ENCODE assay signal across 8 mouse cellular contexts in genomic region chr13:109116342-109117201, GRCm38 (mm10).
A peak's percentile ranks its signal among the peaks of the same experiment; 100 is the strongest.
DNase-seq lines count a peak whose midpoint lies in the region; ATAC-seq and TF ChIP-seq lines count a peak whose summit lies in the region.

No protein-coding gene starts in this region.

- peak; percentile 57 for TF ChIP-seq CTCF in lung, embryonic 14.5 days (IDR thresholded peaks at IDR 0.05; ENCODE audit: low read depth)
- no peak for TF ChIP-seq CTCF in lung, adult 2 months (IDR thresholded peaks at IDR 0.05; ENCODE audit: insufficient read depth, low read length)

- DNase-seq in lung, embryonic 14.5 days = peak; percentile 77
- DNase-seq in lung, adult 2 months = no peak
- DNase-seq in cerebellum, postnatal 14 days = peak; percentile 87 to 90
- peak; percentile 22 to 59 for DNase-seq in frontal cortex, postnatal 14 days (ENCODE audit: low spot score in 2 of 2)
- peak; percentile 26 for DNase-seq in liver
- no peak for DNase-seq in T-cell, adult 2 months (ENCODE audit: low spot score)

- H3K9me3 ChIP-seq in lung, embryonic 14.5 days (ENCODE audit: low read depth, low read length) = no peaks in the 10 kb centered on the region
- no peaks in the 10 kb centered on the region for H3K9me3 ChIP-seq in kidney, embryonic 15.5 days (replicated peaks)
- H3K9me3 ChIP-seq in neural tube, embryonic 13.5 days = no peaks in the 10 kb centered on the region

- H3K4me2 ChIP-seq in lung, embryonic 14.5 days = peak overlapping the region; percentile 74
- H3K4me2 ChIP-seq in kidney, embryonic 15.5 days = peak overlapping the region; percentile 98
- peak overlapping the region; percentile 95 for H3K4me2 ChIP-seq in neural tube, embryonic 13.5 days

- peak overlapping the region; percentile 37 for H3K4me3 ChIP-seq in lung, embryonic 14.5 days (ENCODE audit: low read depth, low read length)
- H3K4me3 ChIP-seq in lung, adult 2 months (replicated peaks; ENCODE audit: extremely low read depth, low read depth, low read length) = no peak overlapping the region
- peak overlapping the region; percentile 50 for H3K4me3 ChIP-seq in kidney, embryonic 15.5 days (replicated peaks)
- peak overlapping the region; percentile 73 for H3K4me3 ChIP-seq in neural tube, embryonic 13.5 days

- H3K27me3 ChIP-seq in lung, embryonic 14.5 days (ENCODE audit: insufficient read depth, low read length) = peaks cover 18% of the 10 kb centered on the region
- H3K27me3 ChIP-seq in kidney, embryonic 15.5 days = peaks cover 19% of the 10 kb centered on the region
- peaks cover 9% of the 10 kb centered on the region for H3K27me3 ChIP-seq in neural tube, embryonic 13.5 days

- H3K4me1 ChIP-seq in lung, embryonic 14.5 days (ENCODE audit: insufficient read depth) = 0 out of 2 replicates have a peak, but pooled peaks cover 2% of the 10 kb centered on the region
- H3K4me1 ChIP-seq in lung, adult 2 months (ENCODE audit: control insufficient read depth, insufficient read depth, low read length) = no peaks in the 10 kb centered on the region
- peaks cover 20% of the 10 kb centered on the region for H3K4me1 ChIP-seq in kidney, embryonic 15.5 days
- H3K4me1 ChIP-seq in neural tube, embryonic 13.5 days (replicated peaks) = peaks cover 19% of the 10 kb centered on the region

- no peak overlapping the region for H3K27ac ChIP-seq in lung, embryonic 14.5 days (ENCODE audit: low read depth)
- H3K27ac ChIP-seq in kidney, embryonic 15.5 days = no peak overlapping the region
- peak overlapping the region; percentile 82 for H3K27ac ChIP-seq in neural tube, embryonic 13.5 days (replicated peaks)

- peak; percentile 91 for ATAC-seq in lung, embryonic 14.5 days (ENCODE audit: insufficient read depth)
- peak; percentile 89 for ATAC-seq in kidney, embryonic 15.5 days (replicated peaks; ENCODE audit: low FRiP score)
- peak; percentile 90 for ATAC-seq in neural tube, embryonic 13.5 days (ENCODE audit: low read depth)

- H3K36me3 ChIP-seq in lung, embryonic 14.5 days (ENCODE audit: insufficient read depth) = no peaks in the 10 kb centered on the region
- H3K36me3 ChIP-seq in kidney, embryonic 15.5 days = no peaks in the 10 kb centered on the region
- H3K36me3 ChIP-seq in neural tube, embryonic 13.5 days = no peaks in the 10 kb centered on the region

- TF ChIP-seq POLR2A in lung, adult 2 months (IDR thresholded peaks at IDR 0.05; ENCODE audit: borderline replicate concordance, extremely low read depth, low read depth, low read length) = no peak

- no peak overlapping the region for H3K9ac ChIP-seq in lung, embryonic 14.5 days
- H3K9ac ChIP-seq in kidney, embryonic 15.5 days = no peak overlapping the region
- H3K9ac ChIP-seq in neural tube, embryonic 13.5 days = peak overlapping the region; percentile 82

- 1% methylated on average over 41 of the region's 63 CpGs for WGBS in lung, embryonic 14.5 days
- 1% methylated on average over 59 of the region's 63 CpGs for WGBS in lung, adult 2 months
- under 1% methylated on average over 56 of the region's 63 CpGs for WGBS in kidney, embryonic 15.5 days
- WGBS in neural tube, embryonic 13.5 days = under 1% methylated on average over 46 of the region's 63 CpGs

Comparison
In these comparisons a context has a peak if more than half of its experiments do, and no peak if none do; other contexts are left out.
1. DNase-seq: peak in lung, embryonic 14.5 days (single experiment), cerebellum, postnatal 14 days (2 of 2), frontal cortex, postnatal 14 days (2 of 2) and liver (single experiment); none in lung, adult 2 months (single experiment) and T-cell, adult 2 months (single experiment).
2. Peak in every context shown above with its lines, with median percentiles within 50 percentile points of each other: ATAC-seq and H3K4me2 ChIP-seq.